26 mouse cellular contexts compared by ENCODE assay signal in genomic region chr4:143382163-143382562, GRCm38 (mm10). TPM values are rescaled to one million over a fixed set of nuclear protein-coding genes. Genes with fewer than 3 reads are reported as not detected.
DNase-seq lines count a peak whose midpoint lies in the region; ATAC-seq lines count a peak whose summit lies in the region.
"Had no signal": no experiment of that assay in that cellular context is flagged by ENCODE, and none has a peak within 500 bp of the region (broad histone marks: within the 10 kb centered on the region; RNA-seq: fewer than 3 reads in every experiment).

No protein-coding gene starts in this region.

- no peak overlapping the region for H3K9ac ChIP-seq in forebrain, embryonic 15.5 days (replicated peaks)
- no peak overlapping the region for H3K9ac ChIP-seq in forebrain, embryonic 12.5 days
- H3K9ac ChIP-seq in midbrain, embryonic 13.5 days (replicated peaks) = no peak overlapping the region
- H3K9ac ChIP-seq: stomach, embryonic 15.5 days had no signal

- no peak overlapping the region for H3K27ac ChIP-seq in forebrain, embryonic 15.5 days (replicated peaks)
- H3K27ac ChIP-seq in forebrain, embryonic 12.5 days = no peak overlapping the region
- peak overlapping the region; percentile 15; the same call in 1 of the 2 replicates for H3K27ac ChIP-seq in midbrain, embryonic 13.5 days
- H3K27ac ChIP-seq in midbrain, embryonic 10.5 days (replicated peaks) = no peak overlapping the region
- H3K27ac ChIP-seq: embryonic facial prominence, embryonic 10.5 days; kidney, postnatal 0 days; stomach, embryonic 15.5 days had no signal

- 49% methylated on average over 3 of the region's 3 CpGs for WGBS in forebrain, embryonic 15.5 days
- 66% methylated on average over 3 of the region's 3 CpGs for WGBS in forebrain, embryonic 12.5 days
- WGBS in midbrain, embryonic 13.5 days = 49% methylated on average over 3 of the region's 3 CpGs
- WGBS in midbrain, embryonic 10.5 days = 74% methylated on average over 3 of the region's 3 CpGs

- H3K27me3 ChIP-seq in forebrain, embryonic 15.5 days = no peaks in the 10 kb centered on the region
- H3K27me3 ChIP-seq in forebrain, embryonic 12.5 days = peaks cover 5% of the 10 kb centered on the region; the same call in 1 of the 2 replicates
- H3K27me3 ChIP-seq in midbrain, embryonic 13.5 days = 0 out of 2 replicates have a peak, but pooled peaks cover 6% of the 10 kb centered on the region
- peaks cover 32% of the 10 kb centered on the region for H3K27me3 ChIP-seq in midbrain, embryonic 10.5 days (ENCODE audit: low read depth, poor library complexity, severe bottlenecking)
- H3K27me3 ChIP-seq: stomach, embryonic 15.5 days had no signal

- no peaks in the 10 kb centered on the region for H3K9me3 ChIP-seq in forebrain, embryonic 15.5 days
- H3K9me3 ChIP-seq in forebrain, embryonic 12.5 days = no peaks in the 10 kb centered on the region
- no peaks in the 10 kb centered on the region for H3K9me3 ChIP-seq in midbrain, embryonic 13.5 days
- no peaks in the 10 kb centered on the region for H3K9me3 ChIP-seq in midbrain, embryonic 10.5 days (replicated peaks)
- H3K9me3 ChIP-seq: embryonic facial prominence, embryonic 10.5 days; stomach, embryonic 15.5 days had no signal

- no peak for DNase-seq in midbrain, embryonic 10.5 days (ENCODE audit: low spot score)
- DNase-seq in cerebellum, adult 11-12 months = peak; percentile 38
- peak; percentile 70 to 73 for DNase-seq in cerebellum, postnatal 14 days
- no peak for DNase-seq in ovary, postnatal 36 days (ENCODE audit: low spot score)
- DNase-seq in lung, postnatal 36 days = no peak
- DNase-seq: adrenal gland, postnatal 25 days; gastrocnemius, postnatal 10 days; kidney, adult 18-20 months; thymus, adult 18-20 months; thymus, postnatal 4 days had no signal

- no peak overlapping the region for H3K4me2 ChIP-seq in forebrain, embryonic 15.5 days (replicated peaks)
- no peak overlapping the region for H3K4me2 ChIP-seq in forebrain, embryonic 12.5 days
- H3K4me2 ChIP-seq in midbrain, embryonic 13.5 days (replicated peaks) = no peak overlapping the region
- H3K4me2 ChIP-seq: heart, embryonic 11.5 days; stomach, embryonic 15.5 days had no signal

- peaks cover 5% of the 10 kb centered on the region; the same call in 1 of the 2 replicates for H3K4me1 ChIP-seq in forebrain, embryonic 15.5 days
- peaks cover 19% of the 10 kb centered on the region for H3K4me1 ChIP-seq in forebrain, embryonic 12.5 days
- H3K4me1 ChIP-seq in midbrain, embryonic 13.5 days (replicated peaks) = peaks cover 18% of the 10 kb centered on the region
- H3K4me1 ChIP-seq in midbrain, embryonic 10.5 days = peaks cover 23% of the 10 kb centered on the region
- H3K4me1 ChIP-seq: stomach, embryonic 15.5 days had no signal

- H3K36me3 ChIP-seq in forebrain, embryonic 15.5 days = no peaks in the 10 kb centered on the region
- no peaks in the 10 kb centered on the region for H3K36me3 ChIP-seq in forebrain, embryonic 12.5 days (replicated peaks)
- H3K36me3 ChIP-seq in midbrain, embryonic 13.5 days = no peaks in the 10 kb centered on the region
- no peaks in the 10 kb centered on the region for H3K36me3 ChIP-seq in midbrain, embryonic 10.5 days
- H3K36me3 ChIP-seq: embryonic facial prominence, embryonic 10.5 days; stomach, embryonic 15.5 days had no signal

- peak; percentile 27; the same call in 1 of the 2 replicates for ATAC-seq in forebrain, embryonic 15.5 days (replicated peaks)
- ATAC-seq in forebrain, embryonic 12.5 days (ENCODE audit: low FRiP score) = no peak
- ATAC-seq in midbrain, embryonic 13.5 days = no peak
- ATAC-seq: CD4-positive, CD25-positive, alpha-beta regulatory T cell, adult 4 months; midbrain, embryonic 16.5 days had no signal

- H3K4me3 ChIP-seq in forebrain, embryonic 15.5 days = no peak overlapping the region
- H3K4me3 ChIP-seq in forebrain, embryonic 12.5 days (replicated peaks) = no peak overlapping the region
- H3K4me3 ChIP-seq in midbrain, embryonic 13.5 days (replicated peaks) = no peak overlapping the region
- no peak overlapping the region for H3K4me3 ChIP-seq in midbrain, embryonic 10.5 days
- H3K4me3 ChIP-seq: embryonic facial prominence, embryonic 10.5 days; myocyte; stomach, embryonic 15.5 days had no signal

RNA-seq across cellular contexts. Expression of gene Pramel1, which starts 12.1 kb away (rescaled TPM):
- not detected in 2 replicates for polyA plus RNA-seq in forebrain, embryonic 15.5 days (2015; fragmentation: Nextera tagmentation; extraction: Ambion mirVana)
- polyA plus RNA-seq in forebrain, embryonic 12.5 days (2016; fragmentation: Nextera tagmentation; extraction: Ambion mirVana) = not detected in 2 replicates
- polyA plus RNA-seq in midbrain, embryonic 13.5 days (2015; fragmentation: Nextera tagmentation; extraction: Ambion mirVana) = not detected in 2 replicates
- polyA plus RNA-seq in midbrain, embryonic 10.5 days (2016; fragmentation: Nextera tagmentation; extraction: Ambion mirVana) = not detected in 2 replicates
- polyA plus RNA-seq: CD4-positive, CD25-positive, alpha-beta regulatory T cell, adult 4 months; embryonic facial prominence, embryonic 10.5 days; heart, embryonic 11.5 days; heart, postnatal 0 days; kidney, postnatal 0 days; limb, embryonic 11.5 days; liver, adult 2 months; liver, embryonic 16.5 days; lung, embryonic 16.5 days; midbrain, embryonic 16.5 days; myocyte; neural tube, embryonic 14.5 days; stomach, embryonic 15.5 days had no signal

RNA-seq across cellular contexts. Expression of gene Pramef8, which starts 30.1 kb away (rescaled TPM):
- polyA plus RNA-seq in forebrain, embryonic 15.5 days (2015; fragmentation: Nextera tagmentation; extraction: Ambion mirVana) = 27.7 and 30.2 TPM in 2 replicates
- polyA plus RNA-seq in forebrain, embryonic 12.5 days (2016; fragmentation: Nextera tagmentation; extraction: Ambion mirVana) = 18.7 and 23.4 TPM in 2 replicates
- 26.0 and 27.5 TPM in 2 replicates for polyA plus RNA-seq in midbrain, embryonic 13.5 days (2015; fragmentation: Nextera tagmentation; extraction: Ambion mirVana)
- polyA plus RNA-seq in midbrain, embryonic 10.5 days (2016; fragmentation: Nextera tagmentation; extraction: Ambion mirVana) = 19.5 and 23.8 TPM in 2 replicates

RNA-seq across cellular contexts. Expression of gene Lrrc38, which starts 32.6 kb away (rescaled TPM):
- polyA plus RNA-seq in forebrain, embryonic 15.5 days (2015; fragmentation: Nextera tagmentation; extraction: Ambion mirVana) = 0.13 and 0.23 TPM in 2 replicates
- not detected in 2 replicates for polyA plus RNA-seq in forebrain, embryonic 12.5 days (2016; fragmentation: Nextera tagmentation; extraction: Ambion mirVana)
- polyA plus RNA-seq in midbrain, embryonic 13.5 days (2015; fragmentation: Nextera tagmentation; extraction: Ambion mirVana) = 0.19 and 0.28 TPM in 2 replicates
- polyA plus RNA-seq in midbrain, embryonic 10.5 days (2016; fragmentation: Nextera tagmentation; extraction: Ambion mirVana) = 0.06 and 0.35 TPM in 2 replicates
- polyA plus RNA-seq: CD4-positive, CD25-positive, alpha-beta regulatory T cell, adult 4 months; liver, adult 2 months; liver, embryonic 16.5 days; myocyte; stomach, embryonic 15.5 days had no signal

Comparison
In these comparisons a context has a peak if more than half of its experiments do, and no peak if none do; other contexts are left out.
1. DNase-seq: peak in cerebellum, adult 11-12 months (single experiment) and cerebellum, postnatal 14 days (2 of 2); none in midbrain, embryonic 10.5 days (single experiment), ovary, postnatal 36 days (single experiment) and lung, postnatal 36 days (single experiment).